Mouse (Mus musculus): ENCODE results near the gene Mgme1.

Mgme1 gene

GRCm38 (mm10) chr2:144264398-144265119 lies 5.9 kb upstream of the Mgme1 start:
- DNase-seq (ENCODE audit: low spot score), result no peak

GRCm38 (mm10) chr2:144265120-144265488 lies 5.4 kb upstream of the Mgme1 start:
- no peak for DNase-seq (ENCODE audit: low spot score)

DNA sequence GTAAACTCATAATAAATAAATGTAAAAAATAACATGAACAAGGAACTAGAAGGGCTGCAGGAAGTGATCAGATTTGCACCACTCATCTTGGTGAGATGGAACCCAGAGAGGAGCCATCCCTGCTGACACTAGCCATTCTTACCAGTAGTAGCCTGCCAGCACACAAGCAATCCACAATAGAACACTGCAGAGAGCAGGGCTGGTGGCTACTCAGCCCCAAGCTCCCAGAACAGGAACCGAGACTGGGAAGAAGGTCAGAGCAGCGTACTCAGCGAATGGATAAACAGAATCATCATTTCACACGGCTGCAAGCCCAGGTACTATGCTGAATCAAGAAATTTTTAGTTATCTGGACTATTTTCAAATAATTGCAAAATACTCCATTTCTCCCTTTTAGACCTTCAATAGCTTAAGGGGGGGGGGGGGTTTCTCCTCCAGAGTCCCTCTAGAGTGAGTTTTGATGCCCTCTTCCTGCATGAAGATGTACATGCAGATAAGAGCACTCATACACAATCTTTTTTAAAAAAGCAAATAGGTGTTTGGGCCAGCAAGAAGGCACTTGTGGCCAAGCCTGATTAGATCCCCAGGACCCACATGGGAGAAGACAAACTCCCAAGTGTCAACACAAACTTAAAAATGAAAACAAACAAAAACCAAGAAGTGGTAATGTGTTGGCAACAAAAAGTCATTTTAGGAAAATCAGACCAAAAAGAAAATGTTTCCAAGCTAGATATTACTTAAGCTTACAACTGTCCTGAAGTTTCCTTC lies 4.4 kb upstream of the Mgme1 start:
- DNase-seq (ENCODE audit: low spot score), result no peak

DNA sequence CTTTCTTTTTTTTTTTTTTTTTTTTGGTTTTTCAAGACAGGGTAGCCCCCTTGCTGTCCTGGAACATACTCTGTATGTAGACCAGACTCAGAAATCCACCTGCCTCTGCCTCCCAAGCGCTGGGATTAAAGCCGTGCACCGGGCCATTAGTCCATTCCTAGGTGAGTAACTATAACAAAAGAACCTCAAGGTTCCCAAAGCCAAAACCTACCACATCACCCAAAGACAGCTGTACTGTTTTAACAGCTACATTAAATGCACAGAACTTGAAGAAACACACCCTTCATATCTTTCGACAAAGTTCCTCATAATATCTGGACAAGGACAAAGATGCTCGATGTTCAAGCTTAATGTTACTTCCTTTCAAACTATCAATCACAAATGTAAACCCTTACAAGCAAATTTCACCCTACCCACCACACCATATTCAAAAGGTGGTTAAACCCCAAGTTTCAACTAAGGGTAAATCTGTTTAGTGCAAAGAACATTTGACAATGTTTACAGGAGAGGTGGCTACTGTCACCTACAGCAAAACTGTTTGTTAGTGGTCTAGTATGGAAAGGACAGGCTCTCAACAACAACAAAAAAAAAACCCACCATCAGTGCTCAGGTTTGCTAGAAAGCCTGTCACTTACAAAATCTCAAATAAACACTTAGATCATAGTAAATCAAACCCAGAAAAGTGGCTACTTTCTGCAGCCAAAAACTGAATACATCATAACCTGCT lies 3.3 kb upstream of the Mgme1 start:
- DNase-seq (ENCODE audit: low spot score), result no peak

DNA sequence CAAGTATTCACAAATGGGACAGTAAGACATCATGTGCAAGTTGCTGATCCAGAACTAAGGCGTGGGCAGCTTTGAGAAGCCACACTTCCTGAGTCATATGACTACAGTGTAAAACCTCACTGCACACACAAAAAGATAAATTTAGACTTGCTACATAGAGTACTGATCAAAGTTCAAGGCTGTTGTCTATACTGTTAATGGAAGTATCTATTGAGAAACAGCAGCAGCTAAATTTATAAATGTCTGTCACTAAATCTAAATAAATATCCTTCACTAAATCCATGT lies 2.8 kb upstream of the Mgme1 start:
- no peak for DNase-seq (ENCODE audit: low spot score)

DNA sequence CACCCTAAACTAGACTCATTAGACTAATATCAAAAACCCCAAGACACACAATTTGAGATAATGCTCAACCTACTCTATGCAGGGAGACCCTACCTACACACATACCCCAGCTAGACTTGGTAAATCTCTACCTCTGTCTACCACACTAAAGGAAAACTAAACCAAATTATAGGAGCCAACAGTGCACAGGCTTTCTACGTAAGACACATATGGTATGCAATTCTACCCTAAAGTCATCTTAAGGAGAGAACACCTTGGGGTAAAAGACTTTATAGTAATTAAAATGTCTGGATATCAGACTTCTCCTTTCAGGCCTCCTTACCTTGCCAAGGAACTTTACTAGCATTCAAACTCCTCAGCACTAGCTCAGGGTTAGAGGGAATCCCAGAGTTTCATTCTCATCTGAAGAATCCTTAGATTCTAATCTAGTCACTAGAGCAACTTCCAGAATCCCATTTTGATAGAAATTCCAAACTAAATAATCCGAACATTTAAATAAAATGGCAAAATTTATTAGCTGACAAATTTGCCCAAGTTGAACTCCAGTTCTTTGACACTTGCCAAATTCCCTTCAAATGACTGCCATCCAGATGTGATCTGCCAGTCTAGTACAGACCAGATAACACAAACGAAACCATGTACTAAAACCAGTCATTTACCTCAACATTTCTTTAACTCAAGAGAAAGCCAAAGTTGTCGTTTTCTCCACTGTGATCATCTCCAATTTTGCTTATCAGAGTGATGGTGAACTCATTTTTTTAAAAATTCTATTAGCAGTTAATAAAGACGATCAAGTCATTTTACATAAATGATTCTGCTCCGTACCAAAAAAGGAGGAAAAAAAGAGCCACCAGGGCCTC lies 1.8 kb upstream of the Mgme1 start:
- DNase-seq (ENCODE audit: low spot score), result no peak

GRCm38 (mm10) chr2:144269306-144269650 lies 1.2 kb upstream of the Mgme1 start:
- DNase-seq (ENCODE audit: low spot score), result no peak

DNA sequence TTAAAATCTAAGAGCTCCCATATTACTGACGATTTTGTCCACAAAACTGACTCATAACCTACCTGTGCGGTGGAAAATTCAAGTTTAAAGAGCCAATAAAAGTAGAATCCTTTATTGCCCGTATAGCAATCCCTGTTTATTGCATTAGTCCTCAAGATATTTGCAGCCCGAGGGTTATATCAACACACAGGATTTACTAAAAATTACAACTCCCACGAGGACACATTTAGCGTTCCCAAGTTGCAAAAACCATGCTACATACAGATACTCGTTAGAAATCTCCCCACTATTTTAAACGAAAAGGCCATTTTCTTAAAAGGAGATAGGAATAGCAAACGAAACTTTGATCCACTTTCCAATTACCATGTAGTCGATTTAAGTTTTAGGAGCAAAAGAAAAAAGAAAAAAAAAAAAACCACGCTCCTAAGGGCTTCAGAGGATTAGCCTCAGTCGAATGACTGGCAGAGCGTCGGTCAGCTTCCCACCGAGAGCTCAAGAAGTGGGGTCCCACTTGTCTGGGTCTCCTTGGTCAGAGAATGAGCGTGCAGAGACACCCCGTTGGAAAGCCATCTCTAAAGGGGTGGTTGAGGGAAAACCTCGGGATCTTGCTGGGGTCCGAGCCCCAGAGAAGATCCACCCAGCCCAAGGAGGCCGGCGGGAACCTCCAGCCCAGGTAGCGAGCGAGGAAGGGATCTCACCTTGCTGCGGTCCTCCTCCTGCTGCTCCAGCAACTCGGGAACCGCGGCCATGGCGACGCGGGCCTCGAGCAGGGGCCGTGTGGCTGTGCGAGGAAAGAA lies 586 bp upstream of the Mgme1 start:
- DNase-seq (ENCODE audit: low spot score), result no peak

- no peak for DNase-seq (ENCODE audit: low spot score)
Observed at GRCm38 (mm10) chr2:144272088-144272487, 1.6 kb downstream of the Mgme1 start.

GRCm38 (mm10) chr2:144274741-144275140 lies 4.3 kb downstream of the Mgme1 start:
- DNase-seq (ENCODE audit: low spot score), result peak; percentile 58

DNA sequence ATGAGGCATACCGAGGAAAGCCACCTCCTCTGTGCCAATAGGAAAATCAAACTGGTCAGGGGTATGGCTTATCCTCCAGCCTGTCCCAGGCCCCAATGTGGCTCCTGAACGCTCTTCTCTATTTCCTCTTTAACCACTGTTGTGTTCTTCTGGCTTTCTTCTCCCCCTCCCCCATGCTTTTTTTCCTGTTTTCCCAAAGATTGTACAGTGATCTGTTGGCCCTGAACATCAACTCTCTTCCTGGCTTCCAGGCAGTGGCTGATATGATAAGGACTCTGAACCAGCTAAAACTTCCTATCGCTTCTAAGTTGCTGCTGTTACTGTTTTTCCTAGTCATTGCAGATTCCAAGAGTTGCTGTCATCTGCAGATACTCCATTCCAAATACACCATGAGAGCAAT lies 6.4 kb downstream of the Mgme1 start:
- DNase-seq (ENCODE audit: low spot score), result no peak

DNA sequence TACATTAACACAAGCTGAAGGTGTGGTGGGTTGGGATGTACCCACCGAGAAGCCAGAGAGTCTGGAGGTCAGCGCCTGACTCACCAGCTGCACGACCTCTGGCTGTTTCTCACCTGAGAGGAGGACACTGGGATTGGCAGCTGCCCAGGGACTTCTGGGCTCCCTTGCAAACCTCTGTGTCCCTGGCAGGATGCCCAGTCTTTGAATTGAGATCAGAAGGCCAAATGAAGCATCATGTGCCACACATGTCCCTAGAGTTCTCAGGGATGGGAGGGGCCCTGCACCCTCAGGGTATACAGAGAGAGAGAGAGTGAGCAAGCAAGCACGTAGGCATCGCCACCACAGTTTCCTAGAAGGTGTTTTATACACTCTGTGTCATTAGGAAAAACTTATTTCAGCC lies 9.3 kb downstream of the Mgme1 start:
- no peak for DNase-seq (ENCODE audit: low spot score)

DNA sequence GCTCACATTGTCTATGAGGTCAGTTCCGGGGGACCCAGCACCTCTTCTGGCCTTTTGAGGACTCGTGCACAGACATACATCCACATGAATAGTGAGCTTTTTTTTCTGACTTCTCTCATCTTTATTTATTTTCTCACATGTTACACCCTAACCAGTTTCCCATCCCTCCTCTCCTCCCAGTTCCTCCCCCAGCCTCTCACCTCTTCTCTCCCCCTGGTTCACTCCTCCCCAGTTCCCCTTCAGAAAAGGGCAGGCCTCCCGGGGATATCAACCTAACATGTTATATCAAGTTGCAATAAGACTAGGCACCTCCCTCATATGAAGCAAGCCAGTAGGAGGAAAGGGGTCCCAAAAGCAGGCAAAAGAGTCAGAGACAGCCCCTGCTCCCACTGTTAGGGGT lies 10.1 kb downstream of the Mgme1 start:
- no peak for DNase-seq (ENCODE audit: low spot score)

DNA sequence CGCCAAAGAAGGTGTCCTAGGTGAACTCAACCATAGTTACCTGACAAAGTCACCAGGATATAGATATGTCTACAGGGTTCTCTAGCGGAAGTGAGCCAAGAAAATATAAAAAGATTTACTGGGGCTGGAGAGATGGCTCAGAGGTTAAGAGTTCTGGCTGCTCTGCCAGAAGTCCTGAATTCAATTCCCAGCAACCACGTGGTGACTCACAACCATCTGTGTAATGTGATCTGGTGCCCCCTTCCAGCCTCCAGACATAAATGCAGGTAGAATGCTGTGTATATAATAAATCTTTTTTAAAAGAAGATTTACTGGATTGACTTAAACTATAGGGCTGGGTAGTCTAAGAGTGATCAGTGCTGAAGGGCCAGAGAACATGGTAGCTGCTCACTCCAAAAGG lies 11.0 kb downstream of the Mgme1 start:
- DNase-seq (ENCODE audit: low spot score), result no peak

DNA sequence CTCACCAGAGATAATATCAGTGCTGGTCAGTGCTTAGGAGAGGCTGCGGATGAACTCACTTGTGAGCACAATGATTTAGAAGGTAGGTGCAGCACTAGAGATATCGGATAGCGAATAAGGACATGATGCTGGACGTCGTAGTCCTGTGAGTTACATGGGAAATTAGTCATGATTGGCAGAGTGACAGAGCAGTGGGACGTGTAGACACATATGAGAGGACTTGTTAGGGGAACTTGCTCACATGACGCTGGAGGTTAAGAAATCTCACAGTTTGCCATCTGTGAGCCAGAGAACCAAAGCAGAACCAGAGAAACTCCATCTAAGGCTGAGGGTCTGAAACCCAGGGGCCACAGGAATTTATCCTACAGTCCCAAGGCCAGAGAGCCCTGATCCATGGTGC lies 19.9 kb downstream of the Mgme1 start:
- DNase-seq (ENCODE audit: low spot score), result no peak

GRCm38 (mm10) chr2:144291600-144292305 lies 21.3 kb downstream of the Mgme1 start:
- DNase-seq (ENCODE audit: low spot score), result no peak

DNA sequence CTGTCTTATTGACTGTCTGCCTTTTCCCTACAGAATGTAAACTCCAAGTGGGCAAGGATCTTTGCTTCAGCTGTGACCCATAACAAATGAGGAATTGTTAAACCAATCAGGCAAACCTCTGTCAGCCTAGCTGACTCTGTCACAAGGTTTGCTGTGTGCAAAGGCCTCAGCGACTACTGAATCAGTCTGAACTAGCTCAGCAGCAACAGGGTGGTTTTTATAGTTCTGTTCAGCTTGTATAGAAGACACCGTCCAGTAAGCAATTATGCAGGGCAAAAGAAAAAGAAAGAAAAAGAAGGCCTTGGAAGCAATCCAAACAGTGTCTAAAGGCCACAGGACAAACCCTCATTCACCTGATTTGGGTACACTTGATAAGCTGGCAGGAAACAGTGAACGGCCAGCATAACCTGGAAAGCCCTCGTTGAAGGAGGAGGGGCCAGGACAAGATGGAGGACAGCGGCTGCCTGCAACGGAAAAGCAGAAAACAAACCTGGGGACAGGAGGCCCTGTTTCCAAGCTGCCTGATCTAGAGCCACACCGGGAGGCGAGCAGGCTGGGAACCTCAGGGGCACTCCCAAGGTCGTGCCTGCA lies 24.8 kb downstream of the Mgme1 start:
- no peak for DNase-seq (ENCODE audit: low spot score)

DNA sequence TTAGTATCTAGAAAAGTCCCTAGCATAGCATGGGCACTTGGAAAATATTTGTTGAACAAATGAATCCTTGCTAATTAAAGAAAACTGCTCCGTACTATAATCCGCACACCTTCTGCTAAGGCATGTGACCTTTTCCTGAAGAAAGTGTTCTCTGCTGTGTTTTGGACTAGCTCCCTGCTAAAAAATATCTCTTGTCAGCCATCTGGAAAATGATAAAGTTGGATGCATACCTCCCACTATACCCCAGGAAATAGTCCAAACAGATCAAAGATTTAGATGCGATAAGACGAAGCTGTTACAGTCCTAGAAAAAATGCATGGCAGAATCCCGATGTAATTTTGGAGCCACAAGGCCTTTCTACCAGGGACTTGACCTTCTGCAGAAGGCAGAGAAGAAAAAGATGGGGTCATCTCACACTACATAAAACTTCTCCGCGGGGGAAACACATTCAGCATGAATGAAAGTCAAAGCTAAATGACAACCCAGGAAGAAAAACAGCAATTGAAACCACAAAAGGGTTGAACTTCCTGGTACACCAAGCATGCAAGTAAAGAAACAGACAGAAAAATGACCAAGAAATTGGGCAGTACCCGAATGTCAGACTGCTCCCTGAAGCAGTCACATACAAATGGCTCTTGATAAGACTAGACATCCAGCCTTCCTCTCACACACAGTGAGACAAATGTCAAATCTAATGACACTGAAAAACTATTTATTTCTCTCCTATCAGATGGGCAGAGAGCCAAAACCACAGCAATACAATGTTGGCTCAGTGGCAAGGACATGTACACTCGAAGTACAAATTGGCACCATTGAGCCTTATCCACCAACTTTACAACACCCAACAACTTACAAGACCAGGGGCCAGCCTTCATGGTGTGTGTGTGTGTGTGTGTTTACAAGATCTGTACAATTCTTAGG lies 29.5 kb downstream of the Mgme1 start:
- no peak for DNase-seq (ENCODE audit: low spot score)

DNA sequence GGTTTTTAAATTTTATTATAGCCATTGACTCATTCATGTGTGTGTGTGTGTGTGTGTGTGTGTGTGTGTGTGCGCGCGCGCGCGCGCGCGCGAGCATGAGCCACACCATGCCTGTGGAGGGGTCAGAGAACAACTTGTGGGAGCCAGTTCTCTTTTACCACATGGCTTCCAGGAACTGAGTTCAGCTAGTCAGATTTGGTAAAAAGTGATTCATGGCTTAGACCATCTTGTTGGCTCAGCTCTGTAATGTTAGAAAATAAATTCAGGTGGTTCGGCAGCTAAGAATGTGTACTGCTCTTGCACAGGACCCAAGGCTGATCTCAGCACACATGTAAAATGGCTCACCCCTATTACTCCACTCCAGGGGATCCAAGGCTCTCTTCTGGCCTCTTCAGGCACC lies 30.6 kb downstream of the Mgme1 start:
- DNase-seq (ENCODE audit: low spot score), result no peak
